Mouse (Mus musculus) embryonic fibroblast, embryonic 13.5 days (primary cell): ENCODE results near the gene Wdr11.

Experiments
- CTCF ChIP-seq: IDR thresholded peaks from 2 replicates; pipeline ENCODE4 v1.5.1; 2011; ENCODE audit warnings: mild to moderate bottlenecking, control low read depth, low read length, moderate library complexity, borderline replicate concordance; ENCODE audit not compliant: insufficient read depth
- POLR2A ChIP-seq: IDR thresholded peaks from 2 replicates; pipeline ENCODE4 v1.6.1; 2011; ENCODE audit warnings: low read depth, mild to moderate bottlenecking, control low read depth, low read length, moderate library complexity

DNA sequence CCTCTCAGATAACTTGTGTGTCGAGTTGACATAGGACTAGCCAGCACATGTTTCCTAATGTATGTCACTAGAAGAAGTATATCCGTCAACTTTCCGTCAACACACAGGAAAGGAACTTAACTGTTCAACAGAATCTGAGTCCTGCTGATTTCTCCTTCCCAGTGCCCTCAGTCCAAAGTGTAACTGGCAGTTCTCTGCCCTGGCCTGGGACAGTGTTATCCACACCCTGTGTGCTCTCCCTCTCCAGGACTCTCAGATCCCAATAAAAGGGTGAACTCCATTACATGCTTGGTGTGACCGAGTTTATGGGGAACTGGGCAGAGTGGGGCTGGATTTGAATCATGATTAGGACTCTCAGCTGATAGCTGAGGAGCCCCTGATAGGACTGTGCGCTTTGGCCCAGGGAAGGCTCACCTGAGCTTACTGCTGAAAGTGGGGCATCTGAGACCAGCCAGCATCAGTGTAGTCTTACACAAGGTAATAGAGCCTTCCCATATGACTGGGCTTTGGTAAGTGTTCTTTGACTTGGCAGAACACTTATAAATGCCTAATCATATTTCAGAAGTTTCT is 46.3 kb downstream of the Wdr11 start:
- TF ChIP-seq POLR2A: no peak
- TF ChIP-seq CTCF: no peak
